Mouse (Mus musculus) regulatory T cell (primary cell): ENCODE measurements around the gene Cdk5rap1.

Experiments used
- in situ Hi-C: fragments of 300-600 bp; cut with MboI, MseI; formaldehyde crosslinking; loops from one replicate; pipeline ENCODE4 v1.15.1; 2025; ENCODE audit warnings: high pct_unique_total_duplicates

The Cdk5rap1 gene

DNA sequence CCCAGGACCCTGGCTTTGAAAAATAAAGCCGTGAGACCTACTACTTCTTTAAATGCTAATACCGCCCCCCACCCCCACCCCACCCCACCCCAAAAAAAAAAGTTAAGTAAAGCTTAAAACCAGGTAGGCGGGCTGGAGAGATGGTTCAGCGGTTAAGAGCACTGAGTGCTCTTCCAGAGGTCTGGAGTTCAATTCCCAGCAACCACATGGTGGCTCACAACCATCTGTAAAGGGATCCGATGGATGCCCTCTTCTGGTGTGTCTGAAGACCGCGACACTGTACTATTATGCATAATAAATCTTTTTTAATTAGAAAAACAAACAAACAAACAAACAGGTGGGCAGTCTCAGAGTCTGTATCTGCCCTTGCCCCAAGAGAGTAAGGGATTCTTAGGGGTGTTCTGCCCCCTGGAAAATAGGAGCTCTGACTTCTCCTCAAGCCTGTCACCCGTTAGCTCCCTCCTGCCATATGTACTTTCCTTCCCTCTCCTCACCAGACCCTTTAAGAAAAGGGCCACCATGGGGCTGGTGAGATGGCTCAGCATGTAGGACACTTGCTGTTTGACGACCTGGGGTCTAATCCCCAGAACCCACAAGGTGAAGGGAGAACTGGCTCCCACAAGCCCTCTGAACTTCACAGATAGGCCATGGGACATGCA lies at the start of gene Cdk5rap1:
TSS of gene Cdk5rap1 (minus strand) at position 169 of the 659 bp plus-strand sequence.
- in situ Hi-C loops = no loop called here

- in situ Hi-C loops = no loop called here
Observed at GRCm38 (mm10) chr2:154422181-154422580, 49.4 kb upstream of the Cdk5rap1 start.

DNA sequence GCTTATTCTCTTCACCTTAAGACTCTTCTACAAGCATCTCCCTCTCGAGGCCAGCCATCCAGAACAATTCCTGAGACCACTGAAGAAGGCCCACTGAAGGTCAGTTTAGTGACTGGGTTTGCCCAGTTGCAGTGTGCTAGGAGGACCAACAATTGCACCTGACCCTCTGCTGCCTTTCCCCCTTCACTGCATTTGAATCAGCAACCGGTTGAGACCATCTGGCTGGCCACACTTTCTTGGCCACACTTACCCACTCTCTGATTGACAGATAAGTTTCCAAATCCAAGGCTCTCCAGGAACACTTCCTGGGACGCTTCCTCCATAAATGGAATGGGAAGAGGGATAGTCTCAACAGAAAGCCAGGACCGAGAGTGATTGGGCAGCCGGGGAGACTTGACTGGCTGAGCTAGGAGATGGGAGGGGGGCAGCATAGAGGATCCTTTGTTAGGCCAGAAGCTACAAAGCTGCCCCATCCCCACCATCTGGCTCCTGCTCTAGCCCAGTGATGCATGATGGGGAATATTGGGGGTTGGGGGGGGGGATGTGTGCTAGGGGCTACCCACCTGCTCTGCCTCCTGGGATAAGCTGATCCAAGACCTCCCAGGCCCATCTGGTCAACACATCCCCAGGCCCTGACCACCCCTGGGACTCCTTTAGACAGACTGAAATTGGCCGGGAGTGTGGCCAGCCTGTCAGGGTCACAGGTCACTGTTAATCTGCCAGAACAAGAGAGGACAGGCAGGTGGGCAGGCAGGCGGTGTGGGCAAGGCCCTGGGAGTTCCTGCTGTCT lies 48.3 kb upstream of the Cdk5rap1 start:
- in situ Hi-C loops = no loop called here

- in situ Hi-C loops = no loop called here
Observed at GRCm38 (mm10) chr2:154419631-154420515, 47.1 kb upstream of the Cdk5rap1 start.

DNA sequence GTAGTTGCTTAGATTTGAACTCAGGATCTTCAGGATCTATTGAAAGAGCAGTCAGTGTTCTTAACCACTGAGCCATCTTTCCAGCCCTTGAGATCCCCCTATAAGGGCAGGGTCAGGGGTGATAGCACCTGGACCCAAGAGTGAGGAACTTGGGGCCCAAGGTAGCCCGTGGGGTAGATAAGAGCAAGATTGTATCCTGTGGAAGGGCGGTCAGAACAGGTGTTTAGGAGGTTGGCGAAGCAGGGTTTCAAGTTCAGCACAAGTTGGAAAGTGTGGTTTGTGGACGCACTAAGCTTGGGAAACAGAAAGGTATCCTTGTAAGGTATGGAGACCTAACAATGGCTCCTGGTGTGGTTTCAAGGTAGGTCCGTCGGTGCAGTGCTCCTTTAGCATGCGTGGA lies 45.2 kb upstream of the Cdk5rap1 start:
- in situ Hi-C loops = no loop called here

- in situ Hi-C loops = no loop called here
Observed at GRCm38 (mm10) chr2:154417107-154417506, 44.3 kb upstream of the Cdk5rap1 start.

DNA sequence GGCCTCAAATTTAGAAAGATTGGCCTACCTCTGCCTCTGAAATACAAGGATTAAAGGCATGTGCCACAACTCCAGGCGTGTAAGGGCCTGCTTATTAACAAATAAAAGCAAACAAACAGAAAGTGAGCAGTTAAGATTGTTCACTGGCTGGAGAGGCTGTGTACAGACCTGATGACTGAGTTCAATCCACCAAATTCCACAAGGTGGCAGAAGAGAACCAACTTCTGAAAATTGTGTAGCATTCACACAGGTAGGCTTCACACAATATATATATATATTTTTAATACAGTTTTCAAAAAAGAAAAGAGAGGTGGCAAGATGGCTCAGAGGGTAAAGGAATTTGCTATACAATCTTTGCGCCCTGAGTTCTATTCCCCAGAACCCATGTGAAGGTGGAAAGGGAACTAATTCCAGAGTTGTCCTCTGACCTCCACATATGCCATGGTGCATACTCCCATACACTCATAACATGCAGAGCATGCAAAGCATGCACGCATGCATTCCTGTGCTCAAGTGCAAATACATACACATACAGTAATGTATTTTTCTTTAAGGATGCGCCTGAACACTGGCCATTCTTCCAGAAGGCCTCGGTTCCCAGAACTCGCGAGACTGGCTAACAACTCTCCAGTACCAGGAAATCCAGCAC lies 39.3 kb upstream of the Cdk5rap1 start:
- in situ Hi-C loops = loop anchor here (5.0 kb wide), 1 partner anchor 135 kb away; the partner anchor contains the start of gene 1700003F12Rik

- in situ Hi-C loops = loop anchor here (5.0 kb wide), 1 partner anchor 137 kb away; the partner anchor contains the start of gene 1700003F12Rik
Observed at GRCm38 (mm10) chr2:154410355-154410754, 37.5 kb upstream of the Cdk5rap1 start.

- in situ Hi-C loops = no loop called here
Observed at GRCm38 (mm10) chr2:154407643-154408445, 35.0 kb upstream of the Cdk5rap1 start, which contains the start of gene Snta1. Gene Snta1 (minus strand): TSS chr2:154408099.

- in situ Hi-C loops = no loop called here
Observed at GRCm38 (mm10) chr2:154407063-154407642, 34.3 kb upstream of the Cdk5rap1 start.

GRCm38 (mm10) chr2:154405447-154405994 lies 32.7 kb upstream of the Cdk5rap1 start:
- in situ Hi-C loops = no loop called here

DNA sequence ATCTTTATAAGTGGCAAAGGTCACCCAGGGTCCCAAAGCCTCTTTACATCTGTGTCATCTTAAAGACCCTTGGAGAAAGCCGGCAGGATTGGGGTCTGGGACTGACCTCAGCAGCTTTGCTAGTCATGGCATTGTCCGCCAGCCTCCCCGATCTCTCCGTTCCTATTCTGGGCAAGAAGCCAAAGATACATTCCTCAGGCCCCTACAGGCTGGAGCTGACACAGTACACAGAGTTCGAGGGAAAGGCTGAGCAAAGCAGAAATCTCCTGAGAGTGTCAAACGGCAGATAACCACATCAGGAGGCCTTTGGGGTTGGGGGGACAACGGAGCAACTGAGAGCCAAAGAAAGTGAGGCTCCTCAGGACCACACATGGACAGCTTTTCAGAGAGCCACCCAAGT lies 30.0 kb upstream of the Cdk5rap1 start:
- in situ Hi-C loops = no loop called here

DNA sequence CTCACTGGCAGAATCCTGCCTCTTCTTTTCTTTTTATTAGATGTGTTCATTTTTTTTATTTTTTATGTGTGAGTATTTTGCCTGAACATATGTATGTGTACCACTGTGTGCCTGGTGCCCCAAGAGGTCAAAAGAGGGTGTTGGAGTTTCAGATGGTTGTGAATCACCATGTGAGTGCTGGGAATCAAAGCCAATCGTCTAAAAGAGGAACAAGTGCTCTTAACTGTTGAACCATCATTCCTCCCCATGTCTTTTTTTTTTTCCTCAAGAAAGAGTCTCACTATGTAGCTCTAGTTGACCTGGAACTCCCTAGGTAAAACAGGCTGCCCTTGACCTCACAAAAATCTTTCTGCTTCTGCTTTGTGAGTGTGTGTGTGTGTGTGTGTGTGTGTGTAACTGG lies 29.2 kb upstream of the Cdk5rap1 start:
- in situ Hi-C loops = no loop called here

DNA sequence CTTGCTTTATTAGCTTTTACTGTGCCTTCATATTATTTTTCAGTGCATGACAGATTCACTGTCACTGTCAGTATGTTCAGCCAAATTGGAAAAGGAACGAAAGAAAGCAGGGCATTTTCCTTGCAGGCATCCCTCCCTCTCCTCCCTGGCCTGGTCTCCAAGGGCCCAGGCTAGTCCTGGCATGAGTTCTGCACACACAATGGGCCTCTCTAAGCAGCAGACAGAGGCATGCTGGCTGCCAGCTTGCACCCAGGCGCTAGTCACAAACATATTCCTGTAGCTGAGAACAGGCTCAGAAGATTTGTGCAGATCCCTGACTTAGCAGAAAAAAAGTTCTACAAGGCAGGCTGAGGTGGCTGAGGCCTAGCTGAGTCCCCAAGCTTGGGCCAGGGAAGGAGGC lies 26.5 kb upstream of the Cdk5rap1 start:
- in situ Hi-C loops = no loop called here

GRCm38 (mm10) chr2:154398267-154398666 lies 25.5 kb upstream of the Cdk5rap1 start:
- in situ Hi-C loops = no loop called here

GRCm38 (mm10) chr2:154396529-154396928 lies 23.7 kb upstream of the Cdk5rap1 start:
- in situ Hi-C loops = no loop called here

DNA sequence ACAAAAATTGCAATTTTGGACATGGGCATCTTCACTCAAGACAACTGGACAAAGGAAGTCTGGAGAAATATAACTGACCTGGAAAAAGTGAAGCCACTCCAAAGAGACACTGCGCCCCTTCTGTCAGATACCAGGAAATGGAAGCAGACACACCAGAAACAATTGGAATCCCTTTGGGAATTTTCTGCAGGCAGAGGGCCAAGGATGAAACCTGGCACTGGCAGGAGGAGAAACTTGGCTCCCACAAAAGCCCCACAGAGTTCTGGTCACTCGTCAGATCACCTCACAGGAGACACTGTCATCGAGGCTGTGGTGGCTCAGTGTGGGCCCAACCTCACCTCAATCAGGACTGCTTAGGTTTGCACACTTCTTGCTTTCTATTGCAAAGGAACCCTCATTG lies 21.8 kb upstream of the Cdk5rap1 start:
- in situ Hi-C loops = no loop called here

GRCm38 (mm10) chr2:154390180-154390964 lies 17.6 kb upstream of the Cdk5rap1 start:
- in situ Hi-C loops = no loop called here

DNA sequence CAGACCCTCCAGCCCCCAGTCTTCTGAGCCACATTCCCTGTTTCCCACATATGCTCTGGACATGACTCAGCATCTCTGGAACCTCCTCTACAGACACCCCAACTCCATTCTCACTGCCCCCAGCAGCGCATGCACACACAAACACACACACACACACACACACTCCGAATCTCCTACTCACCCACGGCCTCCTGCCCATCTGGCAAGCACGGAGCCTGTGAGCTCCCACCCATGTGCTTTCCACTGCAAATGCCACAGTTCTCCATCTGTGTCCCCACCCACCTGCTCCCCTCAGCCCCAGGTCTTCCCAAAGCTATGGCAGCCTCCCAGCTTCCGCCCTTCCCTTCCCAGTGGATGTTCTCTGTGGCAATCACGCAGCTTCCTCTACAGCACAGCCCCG lies 6.3 kb upstream of the Cdk5rap1 start:
- in situ Hi-C loops = no loop called here
